Mouse (Mus musculus): ENCODE results near the gene Lef1. TPM values are rescaled to one million over a fixed set of nuclear protein-coding genes. Genes with fewer than 3 reads are reported as not detected.

The Lef1 gene
- total RNA-seq, 4 experiments from 2014 or later: 7.4 to 7.6 (median 7.4) TPM

- no peak for DNase-seq (ENCODE audit: low spot score in 2 of 2)
These were observed 2.8 kb upstream of the Lef1 start for GRCm38 (mm10) chr3:131107301-131108093.

GRCm38 (mm10) chr3:131108094-131108653 lies 2.1 kb upstream of the Lef1 start:
- no peak for DNase-seq (ENCODE audit: low spot score in 2 of 2)

DNA sequence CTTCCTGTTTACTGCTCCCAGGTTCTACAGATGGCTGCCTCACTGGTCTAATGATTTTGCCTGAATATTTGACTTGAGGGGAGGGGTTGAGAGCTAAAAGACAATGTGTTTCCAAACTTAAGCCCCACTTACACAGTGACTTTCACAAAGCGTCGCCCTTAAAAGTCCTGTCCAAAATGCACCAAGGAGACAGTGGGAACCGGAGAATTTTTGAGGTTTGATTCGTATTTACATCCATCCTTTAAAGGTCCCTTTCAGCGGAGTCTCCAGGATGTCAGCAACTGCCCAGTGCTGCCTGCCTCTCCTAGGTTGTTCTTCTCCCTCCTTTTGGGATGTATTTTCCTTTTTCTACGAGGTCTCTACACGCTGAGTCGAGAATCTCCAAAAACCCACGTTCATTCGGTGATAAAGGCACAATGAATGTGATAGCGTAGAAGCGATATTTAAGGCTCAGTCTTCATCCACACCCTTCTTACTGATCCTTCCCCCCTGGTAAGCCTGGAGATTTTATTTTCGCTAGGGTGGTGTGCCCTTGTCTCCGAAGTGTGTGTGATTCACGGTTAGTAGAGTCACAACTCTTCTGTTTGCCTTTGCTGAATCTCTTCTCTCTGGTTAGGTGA lies 1.1 kb upstream of the Lef1 start:
- peak in 1 of 2 experiments; percentile 4 for DNase-seq (ENCODE audit: low spot score in 2 of 2)

DNA sequence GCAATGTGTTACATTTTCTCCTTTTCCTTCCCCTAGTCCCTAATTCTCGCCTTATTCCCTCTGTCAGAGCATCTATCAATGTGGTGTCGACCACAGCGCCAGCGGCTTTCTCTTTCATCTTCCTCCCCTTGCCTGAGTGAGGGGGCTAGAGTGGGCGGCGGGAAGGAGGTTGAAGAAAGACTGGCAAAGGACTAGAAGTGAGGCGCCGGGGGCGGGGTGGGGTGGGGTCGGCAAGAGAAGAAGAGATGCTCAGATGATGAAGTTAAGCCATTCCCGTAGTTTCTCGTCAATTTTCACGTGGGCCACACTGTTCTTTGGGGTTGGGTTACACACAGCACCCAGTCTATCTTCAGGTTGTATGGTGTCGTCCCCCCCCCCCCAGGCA lies 593 bp upstream of the Lef1 start:
- no peak for DNase-seq (ENCODE audit: low spot score in 2 of 2)

GRCm38 (mm10) chr3:131111151-131111850 lies 1.0 kb downstream of the Lef1 start:
- DNase-seq (ENCODE audit: low spot score in 2 of 2): peak in 1 of 2 experiments; percentile 12

DNA sequence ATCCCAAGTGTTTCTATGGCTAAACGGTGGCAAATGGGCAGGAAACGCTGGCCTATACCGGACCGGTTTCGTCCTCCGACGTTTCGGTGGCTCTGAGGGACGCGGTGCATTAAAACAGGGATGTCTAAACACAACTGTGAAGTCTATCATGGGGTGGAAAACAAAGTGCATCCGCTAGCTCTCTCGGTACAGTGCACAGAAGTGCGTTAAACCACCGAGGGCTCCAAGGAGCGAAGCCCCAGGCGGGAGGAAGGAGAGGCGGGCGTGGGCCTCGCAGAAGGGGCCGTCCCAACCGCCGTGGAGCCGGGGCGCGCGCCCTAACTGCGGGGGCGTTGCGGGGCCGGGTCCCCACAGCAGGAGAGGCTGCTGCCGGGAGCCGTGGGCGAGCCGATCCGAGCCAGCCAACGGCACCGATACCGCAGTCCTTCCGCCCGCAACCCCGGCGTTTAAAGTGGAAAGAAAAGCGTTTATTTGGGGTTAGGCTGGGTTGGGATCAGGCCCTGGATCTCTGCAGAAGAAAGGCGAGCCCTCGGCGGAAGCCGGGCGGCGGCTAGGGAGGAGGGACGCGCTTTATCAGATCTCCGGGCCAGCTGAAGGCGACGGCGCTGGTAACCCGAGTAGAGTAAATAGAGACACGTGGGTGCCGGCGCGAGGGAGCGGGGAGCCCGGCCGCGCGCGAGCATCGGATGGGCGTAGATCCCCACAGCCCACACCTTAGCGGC lies 1.7 kb downstream of the Lef1 start:
- DNase-seq (ENCODE audit: low spot score in 2 of 2): peak in 1 of 2 experiments; percentile 6

DNA sequence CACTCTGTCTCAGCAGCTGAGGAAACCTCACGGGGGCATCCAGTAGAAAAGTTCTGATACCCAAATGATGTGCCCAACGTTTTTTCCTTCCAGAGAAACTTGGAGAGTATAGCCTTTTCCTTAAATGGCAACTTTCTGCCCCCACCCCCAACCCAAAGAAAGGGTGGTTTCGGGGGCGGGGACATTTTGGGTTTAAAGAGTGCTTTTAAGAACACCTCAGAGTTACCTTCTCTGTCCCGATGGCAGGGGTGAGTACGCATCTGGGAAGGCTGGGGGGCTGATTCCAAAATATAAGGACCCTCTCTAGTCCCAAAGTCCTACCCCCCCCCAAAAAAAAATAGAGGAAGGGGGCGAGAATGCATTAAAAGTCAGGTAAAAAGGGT lies 2.3 kb downstream of the Lef1 start:
- no peak for DNase-seq (ENCODE audit: low spot score in 2 of 2)

- no peak for DNase-seq (ENCODE audit: low spot score in 2 of 2)
These were observed 2.8 kb downstream of the Lef1 start for GRCm38 (mm10) chr3:131113029-131113428.

DNA sequence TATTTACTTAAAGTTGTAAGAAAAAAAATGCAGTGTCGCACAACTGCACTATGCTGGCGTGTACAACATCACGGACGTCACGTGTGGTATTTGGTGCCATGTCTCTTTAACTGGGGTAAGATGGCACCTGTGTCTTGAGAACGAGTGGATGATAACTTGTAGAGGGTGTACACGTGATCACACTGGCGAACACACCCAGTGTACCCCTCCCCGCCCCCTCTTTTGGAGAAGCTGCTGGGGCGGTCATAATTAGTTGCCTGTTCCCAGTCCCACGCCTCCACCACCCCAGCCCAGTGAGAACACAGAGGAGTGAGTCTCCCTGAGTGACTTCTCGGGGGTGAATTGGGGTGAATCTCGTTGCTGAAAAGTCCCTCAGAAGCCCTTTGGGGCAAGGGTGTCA lies 5.8 kb downstream of the Lef1 start:
- DNase-seq (ENCODE audit: low spot score in 2 of 2): no peak

DNA sequence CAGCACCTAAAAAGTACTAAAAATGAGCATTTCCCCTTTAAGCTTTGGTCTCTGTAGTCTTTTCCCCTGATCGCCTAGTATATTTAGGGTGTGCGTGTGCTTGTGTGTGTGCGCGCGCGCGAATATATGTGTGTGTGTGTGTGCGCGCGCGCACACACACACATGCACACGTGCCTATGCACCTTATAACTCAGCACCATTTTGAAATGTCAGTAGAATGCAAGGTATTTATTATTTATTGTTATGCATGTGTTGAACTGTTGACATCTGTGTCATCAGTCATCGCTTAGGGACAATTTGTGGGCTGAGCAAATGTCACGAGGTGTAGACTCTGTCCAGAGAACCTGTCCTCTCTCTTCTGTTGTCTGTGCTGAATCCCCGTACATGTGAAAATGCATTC lies 7.1 kb downstream of the Lef1 start:
- DNase-seq (ENCODE audit: low spot score in 2 of 2): no peak

GRCm38 (mm10) chr3:131117883-131118282 lies 7.6 kb downstream of the Lef1 start:
- no peak for DNase-seq (ENCODE audit: low spot score in 2 of 2)

- no peak for DNase-seq (ENCODE audit: low spot score in 2 of 2)
These were observed 9.2 kb downstream of the Lef1 start for GRCm38 (mm10) chr3:131119435-131119834.

DNA sequence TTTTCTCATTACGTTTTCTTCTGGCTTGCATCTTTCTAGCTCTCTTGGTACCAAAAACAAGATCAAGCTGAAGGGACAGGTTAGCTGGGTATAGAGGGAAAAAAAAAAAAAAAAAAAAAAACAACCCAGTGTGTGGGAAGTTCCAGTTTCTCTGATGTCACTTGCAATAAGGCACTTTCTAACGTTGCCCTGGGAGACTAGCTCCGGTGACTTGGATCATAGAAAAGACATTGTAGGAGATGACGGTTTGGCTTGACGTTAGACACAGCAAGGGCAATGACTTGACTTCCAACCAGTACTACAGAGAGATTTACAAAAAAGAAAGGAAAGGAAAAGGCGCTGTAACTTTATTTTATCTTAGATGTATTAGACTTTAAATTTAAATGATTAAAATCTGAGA lies 13.2 kb downstream of the Lef1 start:
- no peak for DNase-seq (ENCODE audit: low spot score in 2 of 2)

DNA sequence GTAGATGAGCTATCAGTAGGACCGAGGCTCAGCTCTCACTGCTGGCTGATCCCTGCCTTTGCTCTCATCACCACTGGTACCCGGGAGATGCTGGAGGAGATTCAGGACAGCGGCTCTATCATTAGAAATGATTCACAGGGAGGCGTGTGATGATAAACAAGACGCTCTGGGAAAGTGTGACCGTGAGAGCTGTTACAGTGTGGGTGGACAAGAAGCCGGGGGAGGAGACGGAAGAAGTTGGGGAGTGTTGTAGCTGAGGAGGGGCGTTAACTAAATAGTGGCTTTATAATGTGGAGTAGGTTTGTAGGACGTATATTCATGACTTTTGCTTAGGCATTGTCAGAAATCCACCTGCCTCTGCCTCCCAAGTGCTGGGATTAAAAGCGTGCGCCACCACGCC lies 15.6 kb downstream of the Lef1 start:
- no peak for DNase-seq (ENCODE audit: low spot score in 2 of 2)

DNA sequence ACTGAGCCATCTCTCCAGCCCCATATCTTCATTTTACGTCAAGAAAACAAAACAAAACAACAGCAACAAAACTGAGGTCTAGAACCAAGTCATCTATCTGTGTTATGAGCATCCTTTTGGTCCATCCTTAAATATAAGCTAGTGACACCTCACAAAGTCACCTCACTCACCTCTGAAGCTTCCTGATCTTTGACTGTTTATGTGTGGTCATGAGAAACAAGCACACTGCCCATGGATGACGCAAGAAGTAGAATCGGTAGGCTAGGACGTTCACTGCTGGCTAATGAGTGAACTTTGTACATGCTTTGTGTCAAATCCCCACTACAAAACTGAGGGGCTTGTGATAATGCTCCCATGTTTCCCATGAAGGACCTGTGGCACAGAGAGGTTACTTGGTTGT lies 16.2 kb downstream of the Lef1 start:
- DNase-seq (ENCODE audit: low spot score in 2 of 2): no peak

DNA sequence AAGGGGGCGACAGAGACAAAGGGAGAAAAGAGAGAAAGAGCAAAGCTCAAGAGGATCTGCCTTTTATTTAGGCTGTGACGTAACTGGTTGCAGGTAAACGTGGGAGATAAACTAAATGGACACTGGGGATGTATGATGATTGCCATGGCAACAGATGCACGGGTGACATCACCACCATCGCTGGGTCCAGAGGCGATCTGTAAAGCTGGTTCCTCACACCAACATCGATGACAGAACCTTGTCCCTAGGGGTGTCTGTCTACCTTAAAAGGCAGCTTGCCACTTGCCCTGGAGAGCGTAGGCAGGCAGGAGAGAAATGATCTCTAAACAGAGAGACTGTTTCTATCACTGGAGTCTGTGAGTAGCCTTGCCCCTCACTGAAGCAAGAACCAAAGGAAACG lies 23.7 kb downstream of the Lef1 start:
- no peak for DNase-seq (ENCODE audit: low spot score in 2 of 2)

DNA sequence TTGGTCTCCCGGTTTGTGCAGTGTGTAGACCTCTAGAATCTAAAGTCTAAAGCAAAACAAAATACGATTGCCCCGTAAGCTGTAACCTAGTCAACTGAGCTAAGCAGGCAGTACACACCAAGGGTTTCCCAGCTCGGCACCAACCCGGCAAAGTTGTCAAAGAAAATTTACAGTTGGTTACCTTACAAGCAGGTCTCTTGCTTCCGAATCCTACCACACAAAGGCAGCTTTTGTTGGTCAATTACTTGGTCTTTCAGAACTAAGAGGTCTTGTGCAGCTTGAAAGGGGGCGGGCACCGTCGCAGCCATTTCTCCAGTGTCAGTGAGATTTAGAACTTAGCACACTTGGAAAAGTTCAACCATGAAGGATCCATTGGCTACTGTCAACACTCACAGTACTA lies 25.2 kb downstream of the Lef1 start:
- DNase-seq (ENCODE audit: low spot score in 2 of 2): no peak

- DNase-seq (ENCODE audit: low spot score in 2 of 2): no peak
These were observed 26.2 kb downstream of the Lef1 start for GRCm38 (mm10) chr3:131136455-131136854.

DNA sequence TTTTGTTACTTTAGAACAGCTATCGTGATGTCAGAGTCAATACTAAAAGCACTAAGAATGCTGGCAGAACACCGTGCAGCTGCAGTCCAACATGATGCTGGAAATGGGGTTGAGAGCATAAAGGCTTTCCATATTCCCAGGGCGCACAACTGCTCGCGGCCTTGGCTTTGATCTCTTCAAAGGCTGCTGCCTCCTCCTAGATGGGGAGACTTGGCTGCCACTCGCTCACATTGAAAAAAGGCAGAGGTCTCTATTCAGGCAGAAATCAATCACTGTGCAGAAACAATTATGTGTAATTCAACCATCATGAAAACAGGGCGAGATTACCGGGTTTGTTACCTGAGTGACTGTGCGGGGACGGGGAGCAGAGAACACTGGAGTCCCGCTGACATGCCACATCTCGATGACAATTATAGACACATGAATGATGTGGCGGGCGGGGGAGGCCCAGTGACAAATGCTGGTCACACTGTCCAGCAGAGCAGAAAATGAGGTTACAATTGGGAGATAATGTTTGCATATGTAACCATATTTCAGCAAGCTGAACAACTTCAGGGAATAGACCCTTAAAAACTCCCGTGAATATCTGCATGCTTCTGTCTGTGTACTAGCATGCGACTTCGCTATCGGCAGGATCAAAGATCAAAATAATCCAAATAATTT lies 27.0 kb downstream of the Lef1 start:
- DNase-seq (ENCODE audit: low spot score in 2 of 2): no peak

DNA sequence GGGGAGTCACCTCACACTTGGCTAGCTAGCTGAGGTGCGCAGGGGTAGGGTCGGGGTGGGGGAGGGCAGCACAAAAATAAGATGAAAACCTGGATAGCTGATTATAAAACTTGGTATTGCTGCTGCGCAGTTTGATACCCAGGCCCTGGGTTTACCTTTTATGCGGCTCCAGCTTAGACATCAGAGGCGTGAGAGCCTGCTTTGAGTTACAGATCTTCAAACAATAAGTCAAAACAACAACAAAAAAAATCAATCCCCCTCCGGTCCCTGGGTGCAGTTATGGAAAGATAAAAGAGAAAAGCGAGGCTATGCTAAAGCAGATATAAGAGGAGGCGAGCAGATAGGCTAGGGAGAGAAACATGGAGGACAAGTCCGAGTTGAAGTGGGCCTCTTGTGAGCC lies 28.0 kb downstream of the Lef1 start:
- no peak for DNase-seq (ENCODE audit: low spot score in 2 of 2)

- no peak for DNase-seq (ENCODE audit: low spot score in 2 of 2)
These were observed 28.5 kb downstream of the Lef1 start for GRCm38 (mm10) chr3:131138797-131139196.
